9 mouse cellular contexts compared by ENCODE assay signal in the genomic region with DNA sequence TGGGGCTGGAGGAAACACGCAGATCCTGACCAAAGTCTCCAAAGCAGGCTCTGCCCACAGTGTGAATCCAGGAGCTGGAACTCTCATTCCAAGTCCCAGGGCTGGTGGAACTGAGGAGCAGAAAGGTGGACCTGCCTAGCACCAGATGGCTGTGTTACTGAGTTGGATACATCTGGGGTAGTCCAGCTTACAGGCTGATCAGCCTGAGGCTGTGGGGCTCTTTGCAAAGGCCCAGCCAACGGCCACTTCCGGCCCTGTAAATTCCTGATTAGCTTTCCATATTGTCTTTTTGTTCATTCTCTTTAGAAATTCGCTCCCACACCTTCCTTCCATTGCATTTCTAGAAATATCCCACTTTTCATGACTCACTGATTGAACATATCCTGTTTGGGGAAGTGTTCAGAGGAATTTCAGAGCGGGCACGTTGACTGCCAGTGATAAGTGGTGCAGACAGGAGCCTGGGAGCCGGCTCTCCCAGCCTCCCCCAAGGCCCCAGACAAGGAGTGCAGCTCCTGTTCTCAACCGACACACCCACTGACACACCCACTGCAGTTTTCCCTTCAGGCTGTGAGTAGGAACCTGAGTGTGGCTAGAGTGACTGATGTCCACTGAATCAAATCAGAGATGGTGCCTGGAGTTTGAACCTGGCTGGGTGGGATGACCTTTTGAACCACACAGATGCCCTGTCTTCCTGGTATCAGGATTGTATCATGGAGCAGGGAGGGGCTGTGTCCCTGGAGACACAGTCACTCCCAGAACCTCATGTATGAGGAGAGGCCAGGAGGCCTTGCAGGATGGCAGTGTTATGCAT.
DNase-seq lines count a peak whose midpoint lies in the region; ATAC-seq and TF ChIP-seq lines count a peak whose summit lies in the region.
"Had no signal": no experiment of that assay in that cellular context is flagged by ENCODE, and none has a peak within 500 bp of the region (broad histone marks: within the 10 kb centered on the region; RNA-seq: fewer than 3 reads in every experiment).

No protein-coding gene starts in this region.

- H3K4me3 ChIP-seq in hindbrain, embryonic 10.5 days = no peak overlapping the region
- no peak overlapping the region for H3K4me3 ChIP-seq in hindbrain, embryonic 11.5 days (ENCODE audit: low read depth, low read length)
- no peak overlapping the region for H3K4me3 ChIP-seq in heart, adult 2 months
- H3K4me3 ChIP-seq in small intestine, adult 2 months (ENCODE audit: low read depth, low read length) = no peak overlapping the region

- 71% methylated on average over 8 of the region's 8 CpGs for WGBS in hindbrain, embryonic 10.5 days
- WGBS in hindbrain, embryonic 11.5 days = 76% methylated on average over 8 of the region's 8 CpGs
- WGBS in heart, adult 2 months = 25% methylated on average over 8 of the region's 8 CpGs
- WGBS in small intestine, adult 2 months = 25% methylated on average over 8 of the region's 8 CpGs

- no peaks in the 10 kb centered on the region for H3K27me3 ChIP-seq in hindbrain, embryonic 10.5 days (ENCODE audit: insufficient read depth, poor library complexity, severe bottlenecking)
- no peaks in the 10 kb centered on the region for H3K27me3 ChIP-seq in hindbrain, embryonic 11.5 days (ENCODE audit: control insufficient read depth, insufficient read depth, low read length)
- H3K27me3 ChIP-seq in heart, adult 2 months (ENCODE audit: control insufficient read depth, insufficient read depth, low read length) = no peaks in the 10 kb centered on the region
- no peaks in the 10 kb centered on the region for H3K27me3 ChIP-seq in small intestine, adult 2 months (ENCODE audit: control insufficient read depth, insufficient read depth, low read length)

- no peak overlapping the region for H3K9ac ChIP-seq in hindbrain, embryonic 11.5 days (ENCODE audit: low read depth, low read length)
- H3K9ac ChIP-seq in heart, adult 2 months (ENCODE audit: low read depth, low read length) = no peak overlapping the region

- H3K79me2 ChIP-seq in heart, adult 2 months (replicated peaks; ENCODE audit: control insufficient read depth, insufficient read depth, low read length) = peaks cover 5% of the 10 kb centered on the region; the same call in 1 of the 2 replicates

- H3K27ac ChIP-seq in hindbrain, embryonic 10.5 days = peak overlapping the region; percentile 35; the same call in 1 of the 2 replicates
- no peak overlapping the region for H3K27ac ChIP-seq in hindbrain, embryonic 11.5 days (ENCODE audit: low read depth, low read length)
- peak overlapping the region; percentile 68 for H3K27ac ChIP-seq in heart, adult 2 months
- peak overlapping the region; percentile 98 for H3K27ac ChIP-seq in small intestine, adult 2 months (ENCODE audit: insufficient read depth, low read depth, low read length)
- H3K27ac ChIP-seq: macrophage had no signal

- no peak for TF ChIP-seq CTCF in heart, adult 2 months (IDR thresholded peaks at IDR 0.05)
- TF ChIP-seq CTCF in small intestine, adult 2 months (IDR thresholded peaks at IDR 0.05; ENCODE audit: extremely low read depth, insufficient read length, insufficient replicate concordance, low read depth, low read length) = no peak

- 0 out of 2 replicates have a peak, but pooled peaks have one; percentile 51 for TF ChIP-seq EP300 in heart, adult 2 months (IDR thresholded peaks at IDR 0.05; ENCODE audit: insufficient read depth, low read depth, low read length)

- TF ChIP-seq POLR2A in heart, adult 2 months (IDR thresholded peaks at IDR 0.05; ENCODE audit: insufficient read depth, low read depth, low read length) = no peak
- TF ChIP-seq POLR2A in small intestine, adult 2 months (IDR thresholded peaks at IDR 0.05; ENCODE audit: low read depth, low read length) = no peak

- H3K9me3 ChIP-seq in hindbrain, embryonic 10.5 days = no peaks in the 10 kb centered on the region
- H3K9me3 ChIP-seq in hindbrain, embryonic 11.5 days (ENCODE audit: control insufficient read depth, low read length) = no peaks in the 10 kb centered on the region

- intact Hi-C loops in heart, adult 2 months (cut with DNase I) = loop anchor here (2.0 kb wide), 1 partner anchor 17 kb away; no protein-coding TSS in a partner anchor

- no peak for DNase-seq in hindbrain, embryonic 10.5 days (ENCODE audit: low spot score)
- no peak for DNase-seq in hindbrain, embryonic 11.5 days (ENCODE audit: low spot score)
- DNase-seq in Muller cell, postnatal 12 days (ENCODE audit: inconsistent ontology term) = peak; percentile 75
- peak; percentile 64 to 65 for DNase-seq in heart, adult 2 months
- peak; percentile 48 for DNase-seq in kidney, postnatal 14 days
- no peak for DNase-seq in retina, embryonic 14.5 days (ENCODE audit: low spot score)

- no peaks in the 10 kb centered on the region for H3K36me3 ChIP-seq in hindbrain, embryonic 10.5 days
- H3K36me3 ChIP-seq in hindbrain, embryonic 11.5 days (ENCODE audit: control insufficient read depth, insufficient read depth, low read length) = no peaks in the 10 kb centered on the region
- peaks cover 6% of the 10 kb centered on the region for H3K36me3 ChIP-seq in heart, adult 2 months (ENCODE audit: control insufficient read depth, insufficient read depth, low read length)
- no peaks in the 10 kb centered on the region for H3K36me3 ChIP-seq in small intestine, adult 2 months (ENCODE audit: control insufficient read depth, insufficient read depth, low read length)

- peaks cover 70% of the 10 kb centered on the region for H3K4me1 ChIP-seq in hindbrain, embryonic 10.5 days (replicated peaks)
- 0 out of 2 replicates have a peak, but pooled peaks cover 3% of the 10 kb centered on the region for H3K4me1 ChIP-seq in hindbrain, embryonic 11.5 days (replicated peaks; ENCODE audit: control insufficient read depth, insufficient read depth, low read length)
- H3K4me1 ChIP-seq in heart, adult 2 months (ENCODE audit: control insufficient read depth, insufficient read depth, low read length) = peaks cover 55% of the 10 kb centered on the region
- peaks cover 30% of the 10 kb centered on the region for H3K4me1 ChIP-seq in small intestine, adult 2 months (ENCODE audit: control insufficient read depth, insufficient read depth, insufficient read length, low read length)

- no peak for ATAC-seq in hindbrain, embryonic 11.5 days (ENCODE audit: low FRiP score)
- no peak; the same call in 1 of the 2 replicates for ATAC-seq in cerebellum, adult (ENCODE audit: insufficient number of reproducible peaks, low FRiP score, low TSS enrichment)

- H3K4me2 ChIP-seq in hindbrain, embryonic 11.5 days (replicated peaks; ENCODE audit: low read depth, low read length) = no peak overlapping the region

Comparison
In these comparisons a context has a peak if more than half of its experiments do, and no peak if none do; other contexts are left out.
1. DNase-seq: peak in Muller cell, postnatal 12 days (single experiment), heart, adult 2 months (2 of 2) and kidney, postnatal 14 days (single experiment); none in hindbrain, embryonic 10.5 days (single experiment), hindbrain, embryonic 11.5 days (single experiment) and retina, embryonic 14.5 days (single experiment).